8 mouse cellular contexts compared by ENCODE assay signal in the genomic region with DNA sequence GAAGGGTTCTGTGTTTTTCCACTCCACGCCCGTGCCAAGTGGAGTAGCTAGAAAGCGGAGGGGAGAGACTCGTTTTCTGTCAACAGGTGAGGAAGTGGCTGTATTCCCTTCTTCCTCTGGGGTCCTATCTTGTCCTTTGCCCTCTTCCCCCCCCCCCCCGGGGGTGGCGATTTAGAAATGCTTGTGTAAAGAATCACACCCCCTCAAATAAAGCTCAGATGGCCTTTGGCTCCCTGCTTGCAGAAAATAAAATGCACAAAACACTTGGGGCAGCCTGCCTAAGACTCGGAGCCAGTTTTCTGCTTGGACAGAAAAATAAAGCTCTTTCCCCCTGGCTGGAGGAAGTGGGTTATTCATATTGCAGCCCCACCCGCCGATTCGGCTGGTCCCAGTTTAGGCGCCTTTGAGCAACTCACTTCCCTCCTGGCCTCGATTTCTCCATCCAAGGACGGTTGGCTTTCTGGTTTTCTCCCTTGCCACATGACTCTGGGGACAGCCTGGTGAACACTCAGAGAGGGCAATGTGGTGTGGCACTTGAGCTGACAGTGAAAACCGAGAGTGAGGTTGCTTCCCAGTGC. TPM values are rescaled to one million over a fixed set of nuclear protein-coding genes. Genes with fewer than 3 reads are reported as not detected.
A peak's percentile ranks its signal among the peaks of the same experiment; 100 is the strongest.
DNase-seq lines count a peak whose midpoint lies in the region; ATAC-seq and TF ChIP-seq lines count a peak whose summit lies in the region.

No protein-coding gene starts in this region.

- peaks cover 14% of the 10 kb centered on the region for H3K4me1 ChIP-seq in testis, adult 2 months (ENCODE audit: control insufficient read depth, insufficient read depth, low read length)
- H3K4me1 ChIP-seq in forebrain, embryonic 14.5 days (ENCODE audit: control insufficient read depth, insufficient read depth, low read length) = peaks cover 6% of the 10 kb centered on the region
- H3K4me1 ChIP-seq in hindbrain, embryonic 14.5 days (replicated peaks; ENCODE audit: control insufficient read depth, insufficient read depth, low read length) = peaks cover 15% of the 10 kb centered on the region
- peaks cover 12% of the 10 kb centered on the region for H3K4me1 ChIP-seq in lung, adult 2 months (ENCODE audit: control insufficient read depth, insufficient read depth, low read length)

- H3K9ac ChIP-seq in forebrain, embryonic 14.5 days (ENCODE audit: low read length) = no peak overlapping the region; the same call in 1 of the 2 replicates
- peak overlapping the region; percentile 42; the same call in 1 of the 2 replicates for H3K9ac ChIP-seq in hindbrain, embryonic 14.5 days

- peak overlapping the region; percentile 88 for H3K4me3 ChIP-seq in testis, adult 2 months (ENCODE audit: control insufficient read depth, low read depth, low read length)
- H3K4me3 ChIP-seq in forebrain, embryonic 14.5 days (ENCODE audit: low read depth, low read length) = peak overlapping the region; percentile 34
- peak overlapping the region; percentile 38 for H3K4me3 ChIP-seq in hindbrain, embryonic 14.5 days (replicated peaks; ENCODE audit: low read length)
- H3K4me3 ChIP-seq in lung, adult 2 months (replicated peaks; ENCODE audit: extremely low read depth, low read depth, low read length) = peak overlapping the region; percentile 77

- H3K36me3 ChIP-seq in testis, adult 2 months (ENCODE audit: control insufficient read depth, insufficient read depth, low read length) = no peaks in the 10 kb centered on the region
- H3K36me3 ChIP-seq in forebrain, embryonic 14.5 days (ENCODE audit: control insufficient read depth, insufficient read depth, low read length) = no peaks in the 10 kb centered on the region
- H3K36me3 ChIP-seq in hindbrain, embryonic 14.5 days (replicated peaks; ENCODE audit: control insufficient read depth, insufficient read depth) = no peaks in the 10 kb centered on the region

- WGBS in forebrain, embryonic 14.5 days = 36% methylated on average over 14 of the region's 14 CpGs
- whole genome bisulfite sequencing in hindbrain, embryonic 14.5 days = 37% methylated on average over 14 of the region's 14 CpGs
- WGBS in lung, adult 2 months = 5% methylated on average over 14 of the region's 14 CpGs

- no peaks in the 10 kb centered on the region for H3K9me3 ChIP-seq in forebrain, embryonic 14.5 days (replicated peaks; ENCODE audit: control insufficient read depth, low read length)
- H3K9me3 ChIP-seq in hindbrain, embryonic 14.5 days (ENCODE audit: control insufficient read depth, low read length) = no peaks in the 10 kb centered on the region

- no peak for TF ChIP-seq POLR2A in testis, adult 2 months (IDR thresholded peaks at IDR 0.05; ENCODE audit: control insufficient read depth, low read depth, low read length)
- no peak for TF ChIP-seq POLR2A in lung, adult 2 months (IDR thresholded peaks at IDR 0.05; ENCODE audit: borderline replicate concordance, extremely low read depth, low read depth, low read length)

- no peak for TF ChIP-seq CTCF in testis, adult 2 months (IDR thresholded peaks at IDR 0.05; ENCODE audit: control insufficient read depth, insufficient read depth, insufficient replicate concordance, low read depth, low read length)
- no peak for TF ChIP-seq CTCF in lung, adult 2 months (IDR thresholded peaks at IDR 0.05; ENCODE audit: insufficient read depth, low read length)

- H3K27ac ChIP-seq in testis, adult 2 months (ENCODE audit: control insufficient read depth, insufficient read depth, low read depth, low read length) = no peak overlapping the region
- no peak overlapping the region for H3K27ac ChIP-seq in forebrain, embryonic 14.5 days (ENCODE audit: low read depth, low read length)
- no peak overlapping the region for H3K27ac ChIP-seq in hindbrain, embryonic 14.5 days

- no peak for ATAC-seq in forebrain, embryonic 14.5 days
- ATAC-seq in hindbrain, embryonic 14.5 days (ENCODE audit: low FRiP score) = no peak

- no peaks in the 10 kb centered on the region for H3K27me3 ChIP-seq in testis, adult 2 months (ENCODE audit: control insufficient read depth, insufficient read depth, low read length)
- 0 out of 2 replicates have a peak, but pooled peaks cover 8% of the 10 kb centered on the region for H3K27me3 ChIP-seq in forebrain, embryonic 14.5 days (replicated peaks; ENCODE audit: control insufficient read depth, insufficient read depth, low read length)
- no peaks in the 10 kb centered on the region for H3K27me3 ChIP-seq in hindbrain, embryonic 14.5 days (ENCODE audit: control insufficient read depth, insufficient read depth, low read length)

- no peak for DNase-seq in testis, postnatal 14 days (ENCODE audit: low spot score)
- no peak for DNase-seq in forebrain, embryonic 14.5 days (ENCODE audit: low spot score)
- no peak for DNase-seq in hindbrain, embryonic 14.5 days (ENCODE audit: low spot score)
- peak; percentile 27 for DNase-seq in lung, adult 2 months
- peak; percentile 50 for DNase-seq in skeletal muscle tissue, adult 2 months (ENCODE audit: low read depth, low spot score)
- no peak for DNase-seq in right cerebral cortex, postnatal 4 days
- DNase-seq in urinary bladder, adult 2 months (ENCODE audit: low spot score) = no peak

- H3K4me2 ChIP-seq in forebrain, embryonic 14.5 days (ENCODE audit: low read length) = peak overlapping the region; percentile 66
- H3K4me2 ChIP-seq in hindbrain, embryonic 14.5 days (replicated peaks) = peak overlapping the region; percentile 58

RNA-seq across cellular contexts. Expression of a gene that starts 0.8 kb away (rescaled TPM):
- 3.2 and 3.4 TPM in 2 replicates for polyA plus RNA-seq in testis, adult 2 months (2012; rRNA removed)
- polyA plus RNA-seq in forebrain, embryonic 14.5 days (2014; fragmentation: Nextera tagmentation; extraction: Ambion mirVana) = 0.67 and 1.5 TPM in 2 replicates
- 1.3 and 1.4 TPM in 2 replicates for polyA plus RNA-seq in hindbrain, embryonic 14.5 days (2014; fragmentation: Nextera tagmentation; extraction: Ambion mirVana)
- polyA plus RNA-seq in lung, adult 2 months (2012; rRNA removed) = 37.0 and 40.0 TPM in 2 replicates
- polyA plus RNA-seq in urinary bladder, adult 2 months (2012; rRNA removed) = 28.8 and 30.9 TPM in 2 replicates

RNA-seq across cellular contexts. Expression of a gene that starts 8.3 kb away (rescaled TPM):
- 80.7 and 86.2 TPM in 2 replicates for polyA plus RNA-seq in testis, adult 2 months (2012; rRNA removed)
- 14.8 and 16.2 TPM in 2 replicates for polyA plus RNA-seq in forebrain, embryonic 14.5 days (2014; fragmentation: Nextera tagmentation; extraction: Ambion mirVana)
- polyA plus RNA-seq in hindbrain, embryonic 14.5 days (2014; fragmentation: Nextera tagmentation; extraction: Ambion mirVana) = 26.8 and 28.8 TPM in 2 replicates
- polyA plus RNA-seq in lung, adult 2 months (2012; rRNA removed) = 40.0 and 42.7 TPM in 2 replicates
- 29.2 and 38.3 TPM in 2 replicates for polyA plus RNA-seq in urinary bladder, adult 2 months (2012; rRNA removed)

RNA-seq across cellular contexts. Expression of a gene that starts 35.4 kb away (rescaled TPM):
- polyA plus RNA-seq in testis, adult 2 months (2012; rRNA removed) = 0.75 and 1.1 TPM in 2 replicates
- not detected in 2 replicates for polyA plus RNA-seq in forebrain, embryonic 14.5 days (2014; fragmentation: Nextera tagmentation; extraction: Ambion mirVana)
- not detected in 2 replicates for polyA plus RNA-seq in hindbrain, embryonic 14.5 days (2014; fragmentation: Nextera tagmentation; extraction: Ambion mirVana)
- 0.65 and 0.70 TPM in 2 replicates for polyA plus RNA-seq in lung, adult 2 months (2012; rRNA removed)
- not detected in 2 replicates for polyA plus RNA-seq in urinary bladder, adult 2 months (2012; rRNA removed)

RNA-seq across cellular contexts. Expression of a gene that starts 39.1 kb away (rescaled TPM):
- 4.9 and 6.1 TPM in 2 replicates for polyA plus RNA-seq in testis, adult 2 months (2012; rRNA removed)
- polyA plus RNA-seq in forebrain, embryonic 14.5 days (2014; fragmentation: Nextera tagmentation; extraction: Ambion mirVana) = 2.2 and 3.2 TPM in 2 replicates
- 6.1 and 7.7 TPM in 2 replicates for polyA plus RNA-seq in hindbrain, embryonic 14.5 days (2014; fragmentation: Nextera tagmentation; extraction: Ambion mirVana)
- polyA plus RNA-seq in lung, adult 2 months (2012; rRNA removed) = 2.1 and 2.3 TPM in 2 replicates
- polyA plus RNA-seq in urinary bladder, adult 2 months (2012; rRNA removed) = 7.4 and 8.4 TPM in 2 replicates

Comparison
In these comparisons a context has a peak if more than half of its experiments do, and no peak if none do; other contexts are left out.
1. H3K4me3 ChIP-seq: peak in every context shown above with its lines; median percentile 88 in testis, adult 2 months; 77 in lung, adult 2 months; 38 in hindbrain, embryonic 14.5 days; 34 in forebrain, embryonic 14.5 days.
2. DNase-seq: peak in lung, adult 2 months (single experiment) and skeletal muscle tissue, adult 2 months (single experiment); none in testis, postnatal 14 days (single experiment), forebrain, embryonic 14.5 days (single experiment), hindbrain, embryonic 14.5 days (single experiment), right cerebral cortex, postnatal 4 days (single experiment) and urinary bladder, adult 2 months (single experiment).